Mouse (Mus musculus): ENCODE data around the gene Il1rap.

The Il1rap gene

DNA sequence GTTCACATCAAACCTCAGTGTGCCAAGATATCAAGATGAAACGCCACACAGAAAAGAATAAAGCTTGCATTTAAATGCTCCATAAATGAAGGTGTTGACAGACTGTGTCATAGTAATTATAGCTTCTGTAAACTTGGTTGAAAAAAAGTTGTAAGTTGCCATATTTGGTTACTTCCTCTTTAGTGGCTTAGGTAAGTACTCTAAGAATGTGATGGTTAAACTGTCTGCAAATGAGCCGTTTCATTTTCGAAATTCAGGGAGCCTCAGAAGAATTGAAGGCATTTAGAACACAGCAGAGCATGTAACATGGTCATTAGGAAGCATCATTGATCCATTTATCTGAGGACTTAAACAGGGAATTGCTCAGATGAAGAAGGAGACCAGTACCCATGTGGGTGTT is 146.6 kb downstream of the Il1rap start:
- DNase-seq (ENCODE audit: low spot score in 2 of 2) = no peak

DNA sequence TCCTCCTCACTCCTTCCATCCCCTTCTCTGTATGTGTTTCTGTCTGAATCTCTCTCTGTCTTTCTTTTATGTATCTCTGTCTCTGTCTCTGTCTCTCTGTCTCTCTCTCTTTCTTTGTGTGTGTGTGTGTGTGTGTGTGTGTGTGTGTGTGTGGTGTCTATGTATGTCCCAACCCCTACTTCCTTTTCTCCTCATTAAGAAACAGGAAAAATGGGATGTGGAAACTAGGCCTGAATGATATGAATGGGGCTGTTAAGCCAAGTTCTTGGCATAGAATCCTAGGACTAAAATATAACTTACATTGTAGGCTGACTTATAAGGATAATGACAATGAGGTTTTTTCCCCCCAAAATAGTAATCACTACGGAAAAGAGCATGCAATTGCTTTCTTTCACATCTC is 149.4 kb downstream of the Il1rap start:
- DNase-seq (ENCODE audit: low spot score in 2 of 2) = no peak

DNA sequence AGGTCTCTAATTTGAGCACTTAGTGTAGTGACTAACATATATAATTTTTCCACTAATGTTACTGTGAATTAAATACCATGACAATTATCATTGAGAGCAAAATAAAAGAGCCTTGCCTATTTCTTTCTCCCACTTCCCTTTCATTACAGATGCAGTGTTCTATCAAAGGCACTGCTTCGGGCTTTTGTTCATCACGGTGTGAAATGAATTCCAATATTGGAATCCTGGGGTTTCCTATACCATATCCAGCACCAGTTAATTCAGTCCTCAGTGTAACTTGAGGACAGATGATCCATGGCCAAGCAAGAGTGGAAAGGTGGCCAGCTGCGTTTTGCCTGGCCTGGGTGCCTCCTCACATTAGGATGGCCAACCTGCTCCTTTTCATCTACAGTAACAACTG is 151.1 kb downstream of the Il1rap start:
- no peak for DNase-seq (ENCODE audit: low spot score in 2 of 2)

DNA sequence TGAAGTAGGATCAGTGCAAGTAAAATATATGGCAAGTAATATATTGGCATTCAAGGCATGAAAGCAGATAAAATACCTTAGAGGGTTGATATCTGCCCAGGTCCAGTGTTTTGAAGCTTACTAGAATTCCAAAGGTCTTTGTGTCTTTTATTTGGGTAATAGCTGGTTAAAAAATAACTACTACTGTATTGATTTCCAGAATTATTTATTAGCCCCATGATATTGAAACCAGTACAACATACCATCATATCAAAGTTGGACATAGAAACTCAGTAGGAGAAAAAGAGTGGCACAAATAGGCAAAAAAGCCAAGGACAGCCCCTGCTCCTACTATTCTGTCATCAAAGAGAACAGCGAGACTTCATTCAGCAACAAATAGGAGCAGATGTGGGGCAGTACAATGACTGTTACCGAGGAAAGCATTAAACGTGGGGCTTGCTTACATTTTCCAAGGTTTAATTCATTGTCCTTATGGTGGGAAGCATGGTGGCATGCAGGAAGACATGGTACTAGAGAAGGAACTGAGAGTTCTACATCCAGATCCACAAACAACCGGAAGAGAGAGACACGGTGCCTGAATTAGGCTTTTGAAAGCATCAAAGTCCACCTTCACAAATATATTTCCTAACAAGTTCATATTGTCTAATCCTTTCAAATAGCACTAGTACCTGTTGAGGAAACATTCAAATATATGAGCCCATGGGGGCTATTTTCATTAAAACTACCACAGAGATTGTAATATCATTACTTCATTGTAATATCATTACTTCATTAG is 174.1 kb downstream of the Il1rap start:
- no peak for DNase-seq (ENCODE audit: low spot score in 2 of 2)

DNA sequence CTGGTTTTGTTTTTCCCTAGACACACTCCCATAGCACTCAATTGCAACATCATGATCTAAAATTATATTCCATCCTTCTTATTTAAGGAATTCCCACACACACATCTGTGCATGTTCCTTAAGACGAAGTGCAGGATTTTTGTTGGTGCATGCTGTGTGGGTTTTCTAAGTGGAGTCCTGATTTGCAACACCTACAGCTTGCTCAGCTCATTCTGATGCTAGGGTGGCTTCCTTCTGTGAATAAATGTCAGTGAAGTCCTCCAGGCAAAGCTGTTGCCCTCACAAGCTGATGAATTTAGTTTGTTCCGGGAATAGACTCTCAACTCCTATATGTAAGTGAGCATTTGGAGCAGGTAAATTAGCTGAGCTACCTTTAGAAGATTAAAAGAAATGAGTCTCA is 194.5 kb downstream of the Il1rap start:
- no peak for DNase-seq (ENCODE audit: low spot score in 2 of 2)

DNA sequence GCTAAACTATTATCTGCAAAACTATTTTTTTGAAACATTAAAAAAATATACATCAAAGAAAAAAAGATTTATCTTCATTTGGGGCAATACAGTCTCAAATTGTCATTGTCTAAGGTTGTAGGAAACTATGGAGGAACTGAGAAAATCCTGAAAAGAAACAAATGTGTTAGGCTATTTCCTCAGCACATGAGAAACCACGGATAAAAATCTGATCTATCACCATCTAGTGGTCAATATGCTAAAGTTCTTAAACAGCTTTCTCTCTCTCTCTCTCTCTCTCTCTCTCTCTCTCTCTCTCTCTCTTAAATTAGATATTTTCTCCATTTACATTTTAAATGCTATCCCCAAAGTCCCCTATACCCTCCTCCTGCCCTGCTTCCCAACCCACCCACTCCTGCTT is 195.6 kb downstream of the Il1rap start:
- no peak for DNase-seq (ENCODE audit: low spot score in 2 of 2)

All from spleen, postnatal 36 days (tissue).